Mouse (Mus musculus) cerebellum, adult 2 months (tissue): ENCODE data around the gene Mtrf1l.

ENCODE experiments used
- CTCF ChIP-seq: fragments of 200-500 bp; IDR thresholded peaks from 2 replicates; pipeline ENCODE4 v1.5.1; 2011; ENCODE audit warnings: low read depth, mild to moderate bottlenecking, control low read depth, low read length, moderate library complexity, borderline replicate concordance; ENCODE audit not compliant: insufficient read depth
- POLR2A ChIP-seq: fragments of 200-500 bp; IDR thresholded peaks from 2 replicates; pipeline ENCODE4 v1.6.1; 2011; ENCODE audit warnings: low read length, control low read depth, borderline replicate concordance; ENCODE audit not compliant: insufficient read depth

DNA sequence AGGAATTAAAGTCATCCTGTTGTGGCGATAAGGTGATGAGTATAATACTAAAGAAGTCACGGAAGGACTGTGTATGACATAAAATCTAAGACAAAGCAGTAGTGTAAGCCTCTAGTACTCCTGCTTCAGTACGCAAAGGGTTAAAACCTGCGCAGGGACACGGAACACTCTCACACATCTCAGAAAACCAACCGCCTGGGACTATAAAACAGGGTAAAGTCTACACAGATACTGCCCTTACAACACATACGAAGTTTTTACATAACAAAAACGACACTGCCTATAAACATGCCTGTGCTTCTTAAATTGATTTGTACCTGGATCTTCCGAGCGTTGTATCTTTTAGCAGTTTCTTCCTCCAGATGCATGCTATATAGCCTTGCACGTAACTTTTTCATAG lies 10.0 kb downstream of the Mtrf1l start:
- TF ChIP-seq CTCF (no peak), POLR2A (no peak)
